Mouse (Mus musculus) kidney, adult 11 months (tissue): ENCODE data around the gene Sidt1.

Source experiments
- DNase-seq: peaks from one replicate; pipeline ENCODE4 v3.0.0; 2022

Gene Sidt1

DNA sequence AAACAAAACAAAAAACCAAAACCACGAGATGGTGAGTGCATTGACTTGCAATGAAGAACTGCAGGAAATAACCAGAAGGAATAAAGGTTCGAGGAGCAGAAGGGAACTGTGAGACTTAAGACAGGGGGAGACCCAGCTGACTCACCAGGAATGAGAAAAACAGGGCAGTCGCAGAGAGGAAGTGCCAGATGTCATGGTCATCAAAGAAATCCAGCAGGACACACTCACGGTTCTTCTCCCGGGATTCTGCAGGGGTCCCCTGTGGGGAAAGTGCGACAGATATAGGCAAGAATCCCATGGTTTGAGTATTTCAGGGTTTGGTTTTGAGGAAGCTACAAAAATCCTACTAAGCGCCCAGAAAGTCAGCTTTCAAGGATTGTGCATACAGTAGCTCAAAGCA, 89.7 kb downstream of the Sidt1 start:
- no peak for DNase-seq

- DNase-seq, result peak; percentile 54
Observed at GRCm38 (mm10) chr16:44242633-44243032, 90.4 kb downstream of the Sidt1 start.

DNA sequence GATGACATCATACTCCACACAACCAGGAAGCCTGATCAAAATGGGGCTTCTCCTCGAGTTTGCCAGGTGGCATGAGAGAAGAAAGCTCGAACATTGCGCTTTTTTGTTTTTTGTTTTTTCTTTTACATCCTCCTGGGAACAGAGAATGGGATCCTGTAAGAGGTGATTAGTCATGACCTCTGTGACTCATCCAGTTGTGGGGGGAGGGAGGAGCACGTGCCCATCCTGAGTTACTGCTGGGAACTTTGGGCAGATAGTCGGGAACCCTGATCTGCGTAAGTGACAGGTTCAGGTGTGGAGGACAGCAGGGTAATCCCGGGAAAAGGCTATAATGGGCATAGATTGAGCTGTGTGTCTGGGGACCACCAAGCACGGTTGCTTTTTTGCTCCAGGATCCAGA, 92.6 kb downstream of the Sidt1 start:
- DNase-seq, result no peak

- DNase-seq, result no peak
Observed at GRCm38 (mm10) chr16:44238835-44239263, 94.1 kb downstream of the Sidt1 start.

- no peak for DNase-seq
Observed at GRCm38 (mm10) chr16:44237836-44238235, 95.2 kb downstream of the Sidt1 start.

DNA sequence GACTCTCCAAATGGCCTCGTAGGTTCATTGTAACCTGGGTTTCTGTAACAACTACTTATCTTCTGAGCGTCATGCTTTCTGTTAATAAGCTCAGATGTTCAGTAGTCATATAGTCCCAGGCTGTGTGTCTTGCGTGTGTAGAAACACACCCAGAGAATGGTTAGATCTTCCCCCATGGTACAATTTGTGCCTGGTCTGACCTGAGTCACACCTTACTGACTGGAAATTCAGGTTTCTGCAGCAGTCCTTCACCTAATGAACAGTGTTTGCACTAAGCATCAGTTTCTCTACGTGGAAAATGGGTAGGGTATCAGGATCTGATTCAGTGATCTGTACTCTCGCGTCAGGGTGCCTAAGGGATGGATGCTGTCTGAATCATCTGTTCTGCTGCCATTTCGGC, 100.0 kb downstream of the Sidt1 start:
- DNase-seq, result no peak

DNA sequence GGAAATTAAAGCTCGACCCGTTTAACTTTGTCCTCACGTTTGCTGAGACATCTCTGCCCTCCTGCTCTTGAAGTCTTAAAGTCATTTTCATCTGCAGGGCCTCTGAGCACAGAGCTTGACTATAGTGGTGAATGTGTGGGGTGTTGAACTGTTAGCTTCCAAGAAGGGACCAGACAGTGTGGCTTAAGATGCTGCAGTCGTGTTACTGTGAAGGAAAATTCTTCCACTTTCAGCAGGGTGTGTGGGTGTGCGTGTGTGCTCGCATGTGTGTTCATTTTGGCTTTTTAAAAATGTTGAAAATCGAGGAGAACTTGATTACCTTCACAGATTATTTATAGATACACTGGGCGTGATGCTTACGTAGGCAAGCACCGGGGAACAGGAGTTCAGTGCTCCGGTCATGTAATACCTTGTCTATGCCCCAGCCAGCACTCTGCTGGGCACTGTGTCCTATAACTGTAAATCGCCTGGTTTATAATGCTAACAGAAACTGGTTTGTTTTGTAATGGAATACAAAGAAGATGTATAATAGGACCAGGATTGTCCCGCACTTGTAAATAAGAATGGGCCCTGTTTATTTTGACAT, 106.2 kb downstream of the Sidt1 start:
- no peak for DNase-seq

DNA sequence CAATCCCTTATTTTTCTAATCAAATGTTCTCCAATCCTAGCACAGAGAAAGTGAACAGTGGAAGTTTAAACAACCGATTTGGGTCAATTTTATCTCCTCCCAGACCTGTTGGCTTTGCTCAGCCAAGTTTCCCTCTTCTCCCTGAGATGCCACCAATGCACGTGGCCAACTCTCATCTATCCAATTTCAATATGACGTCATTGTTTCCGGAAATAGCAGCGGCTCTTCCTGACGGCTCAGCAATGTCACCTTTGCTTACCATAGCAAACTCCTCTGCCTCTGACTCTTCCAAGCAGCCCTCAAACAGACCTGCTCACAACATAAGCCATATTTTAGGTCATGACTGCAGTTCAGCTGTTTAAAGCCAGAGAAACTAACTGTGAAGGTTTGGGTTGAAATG, 111.5 kb downstream of the Sidt1 start:
- no peak for DNase-seq

DNA sequence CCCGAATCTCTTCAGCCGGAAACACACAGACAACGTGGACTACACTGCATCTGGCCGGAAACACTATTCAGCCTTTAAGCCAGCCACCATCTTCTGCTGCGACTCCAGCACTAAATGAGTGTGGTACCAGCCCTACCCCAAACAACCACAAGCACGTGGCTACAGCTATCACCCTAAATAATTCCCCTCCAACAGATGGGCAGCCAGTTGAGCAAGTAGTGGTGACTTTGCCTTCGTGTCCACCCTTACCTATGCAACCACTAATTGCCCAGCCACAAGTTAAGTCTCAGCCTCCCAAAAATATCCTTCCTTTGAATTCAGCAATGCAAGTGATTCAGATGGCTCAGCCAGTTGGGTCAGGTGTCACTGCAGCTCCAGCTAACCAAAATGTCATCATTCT, 116.6 kb downstream of the Sidt1 start:
- no peak for DNase-seq

DNA sequence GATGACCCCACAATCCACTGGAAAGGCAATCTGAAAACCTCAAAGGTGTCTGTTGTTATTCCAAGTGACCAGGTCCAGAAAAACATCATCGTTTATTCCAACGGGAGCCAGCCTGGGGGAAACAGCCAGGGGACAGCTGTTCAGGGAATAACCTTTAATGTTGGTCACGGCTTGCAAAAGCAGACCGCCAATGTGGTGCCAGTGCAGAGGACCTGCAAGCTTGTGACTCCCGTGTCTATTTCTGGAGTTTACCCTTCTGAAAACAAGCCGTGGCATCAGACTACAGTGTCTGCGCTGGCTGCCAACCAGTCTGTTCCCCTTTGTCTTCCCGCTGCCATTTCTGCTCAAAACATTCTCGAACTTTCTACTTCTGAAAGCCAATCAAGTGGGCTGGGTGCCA, 117.5 kb downstream of the Sidt1 start:
- no peak for DNase-seq

DNA sequence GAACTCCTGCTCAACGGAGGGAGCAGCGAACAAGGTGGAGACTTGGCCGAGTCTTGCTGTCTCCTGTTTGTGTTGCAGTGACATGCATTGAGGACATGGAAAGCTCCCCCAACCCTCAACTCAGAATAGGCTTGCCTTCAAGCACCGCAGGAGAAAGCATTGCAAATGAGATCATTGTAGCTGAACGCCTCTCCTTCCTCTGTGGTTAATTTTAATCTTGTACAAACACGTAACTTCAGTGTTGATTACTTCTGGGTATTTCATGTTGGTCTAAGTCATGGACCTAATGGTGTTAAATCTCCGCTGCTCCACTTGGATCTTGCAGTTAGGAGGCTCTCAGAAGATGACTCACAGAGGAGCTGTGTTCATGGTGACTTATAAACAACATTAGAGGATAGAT, 120.3 kb downstream of the Sidt1 start:
- no peak for DNase-seq

GRCm38 (mm10) chr16:44211054-44211414, 122.0 kb downstream of the Sidt1 start:
- DNase-seq, result no peak

GRCm38 (mm10) chr16:44210156-44211053, 122.6 kb downstream of the Sidt1 start:
- no peak for DNase-seq

GRCm38 (mm10) chr16:44205973-44206372, 127.0 kb downstream of the Sidt1 start:
- no peak for DNase-seq

- DNase-seq, result no peak
Observed at GRCm38 (mm10) chr16:44204331-44204730, 128.7 kb downstream of the Sidt1 start.

GRCm38 (mm10) chr16:44200146-44200545, 132.8 kb downstream of the Sidt1 start:
- DNase-seq, result no peak

- no peak for DNase-seq
Observed at GRCm38 (mm10) chr16:44199066-44199703, 133.8 kb downstream of the Sidt1 start.

DNA sequence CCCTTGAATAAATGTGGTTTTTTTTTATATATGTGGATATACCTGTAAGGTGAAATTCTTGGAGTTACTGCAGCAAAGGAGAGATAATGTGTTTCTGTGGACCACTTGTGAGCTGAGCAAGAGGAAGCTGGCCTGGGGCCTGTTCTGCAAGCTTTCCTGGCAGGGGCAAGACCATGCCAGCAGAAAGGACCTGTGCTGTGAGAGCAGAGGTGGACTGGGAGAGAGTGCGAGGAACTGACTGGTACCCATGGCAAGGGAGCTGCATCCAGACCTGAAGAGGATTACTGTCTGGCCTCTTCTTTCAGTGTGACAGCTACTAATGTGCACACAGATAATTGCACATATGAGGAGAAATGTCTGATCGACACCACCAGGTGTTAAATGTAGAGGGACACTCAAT, 142.0 kb downstream of the Sidt1 start:
- no peak for DNase-seq
